19 mouse cellular contexts compared by ENCODE assay signal in genomic region chr5:129190077-129190476, GRCm38 (mm10).
A peak's percentile ranks its signal among the peaks of the same experiment; 100 is the strongest.
DNase-seq lines count a peak whose midpoint lies in the region; ATAC-seq and TF ChIP-seq lines count a peak whose summit lies in the region.
"Had no signal": no experiment of that assay in that cellular context is flagged by ENCODE, and none has a peak within 500 bp of the region (broad histone marks: within the 10 kb centered on the region; RNA-seq: fewer than 3 reads in every experiment).

No protein-coding gene starts in this region.

- H3K9ac ChIP-seq in lung, postnatal 0 days (replicated peaks; ENCODE audit: low read depth), result no peak overlapping the region
- no peak overlapping the region for H3K9ac ChIP-seq in embryonic facial prominence, embryonic 13.5 days
- H3K9ac ChIP-seq: heart, embryonic 12.5 days; liver, embryonic 12.5 days; midbrain, embryonic 12.5 days had no signal

- no peaks in the 10 kb centered on the region for H3K36me3 ChIP-seq in lung, postnatal 0 days (ENCODE audit: insufficient read depth, low read length)
- no peaks in the 10 kb centered on the region for H3K36me3 ChIP-seq in C2C12 (ENCODE audit: control insufficient read depth, insufficient read depth)
- no peaks in the 10 kb centered on the region for H3K36me3 ChIP-seq in embryonic facial prominence, embryonic 13.5 days
- H3K36me3 ChIP-seq: heart, embryonic 12.5 days; liver, embryonic 12.5 days; midbrain, embryonic 12.5 days had no signal

- H3K27ac ChIP-seq in lung, postnatal 0 days (ENCODE audit: low read length), result no peak overlapping the region
- H3K27ac ChIP-seq in embryonic facial prominence, embryonic 13.5 days, result no peak overlapping the region
- H3K27ac ChIP-seq: liver, embryonic 12.5 days; midbrain, embryonic 12.5 days had no signal

- ATAC-seq in lung, postnatal 0 days, result peak; percentile 32; the same call in 1 of the 2 replicates
- 0 out of 2 replicates have a peak, but pooled peaks have one; percentile 18 for ATAC-seq in embryonic facial prominence, embryonic 13.5 days (ENCODE audit: insufficient number of reproducible peaks, insufficient read depth, low FRiP score, low TSS enrichment, low read depth)
- ATAC-seq: liver, embryonic 12.5 days had no signal

- H3K4me3 ChIP-seq in lung, postnatal 0 days (ENCODE audit: low read depth, low read length), result no peak overlapping the region
- H3K4me3 ChIP-seq in C2C12 (ENCODE audit: insufficient read depth, poor library complexity, severe bottlenecking), result no peak overlapping the region
- H3K4me3 ChIP-seq in embryonic facial prominence, embryonic 13.5 days, result no peak overlapping the region
- H3K4me3 ChIP-seq: heart, embryonic 12.5 days; liver, embryonic 12.5 days; midbrain, embryonic 12.5 days had no signal

- H3K4me1 ChIP-seq in lung, postnatal 0 days (ENCODE audit: insufficient read depth, low read depth, low read length), result no peaks in the 10 kb centered on the region
- H3K4me1 ChIP-seq in embryonic facial prominence, embryonic 13.5 days, result no peaks in the 10 kb centered on the region
- H3K4me1 ChIP-seq: heart, embryonic 12.5 days; liver, embryonic 12.5 days; midbrain, embryonic 12.5 days had no signal

- WGBS in lung, postnatal 0 days, result 69% methylated on average over 7 of the region's 7 CpGs
- 82% methylated on average over 7 of the region's 7 CpGs for WGBS in embryonic facial prominence, embryonic 13.5 days

- H3K79me2 ChIP-seq in C2C12 (ENCODE audit: control insufficient read depth, insufficient read depth), result no peaks in the 10 kb centered on the region

- H3K4me2 ChIP-seq in lung, postnatal 0 days (replicated peaks; ENCODE audit: low read depth, low read length), result no peak overlapping the region
- H3K4me2 ChIP-seq in embryonic facial prominence, embryonic 13.5 days, result no peak overlapping the region
- H3K4me2 ChIP-seq: heart, embryonic 12.5 days; liver, embryonic 12.5 days; midbrain, embryonic 12.5 days had no signal

- peak; percentile 22 for DNase-seq in adrenal gland, adult 2 months
- DNase-seq in adrenal gland, adult 8-10 months, result no peak
- peak; percentile 21 for DNase-seq in lung, postnatal 0 days (ENCODE audit: low spot score)
- no peak for DNase-seq in lung, postnatal 10 days
- DNase-seq in thymus, postnatal 10 days (ENCODE audit: low spot score in 2 of 2), result no peak
- no peak for DNase-seq in thymus, adult 18-20 months
- DNase-seq: adrenal gland, postnatal 25 days; cerebellum, adult 9-11 months; heart, postnatal 4 days; kidney, adult 2 months; kidney, postnatal 4 days; lung, postnatal 14 days; right cerebral cortex, postnatal 4 days; thymus, adult 2 months had no signal

- no peaks in the 10 kb centered on the region for H3K79me3 ChIP-seq in C2C12 (ENCODE audit: low read depth)

- no peak for TF ChIP-seq CTCF in lung, postnatal 0 days (IDR thresholded peaks at IDR 0.05)
- no peak for TF ChIP-seq CTCF in C2C12 (IDR thresholded peaks at IDR 0.05; ENCODE audit: control insufficient read depth, insufficient read depth, insufficient read length)

- H3K27me3 ChIP-seq in lung, postnatal 0 days (replicated peaks; ENCODE audit: insufficient read depth, low read length), result no peaks in the 10 kb centered on the region
- H3K27me3 ChIP-seq in C2C12 (ENCODE audit: control insufficient read depth, insufficient read depth, insufficient read length), result no peaks in the 10 kb centered on the region
- no peaks in the 10 kb centered on the region for H3K27me3 ChIP-seq in embryonic facial prominence, embryonic 13.5 days
- H3K27me3 ChIP-seq: liver, embryonic 12.5 days; midbrain, embryonic 12.5 days had no signal

- H3K9me3 ChIP-seq in lung, postnatal 0 days (ENCODE audit: low read length), result no peaks in the 10 kb centered on the region
- no peaks in the 10 kb centered on the region for H3K9me3 ChIP-seq in embryonic facial prominence, embryonic 13.5 days
- H3K9me3 ChIP-seq: heart, embryonic 12.5 days; liver, embryonic 12.5 days; midbrain, embryonic 12.5 days had no signal

- no peak overlapping the region for H3ac ChIP-seq in C2C12 (ENCODE audit: control insufficient read depth, insufficient read length, low read depth)

- TF ChIP-seq EP300 in lung, postnatal 0 days (IDR thresholded peaks at IDR 0.05), result no peak

TF ChIP-seq in C2C12, 6 proteins besides CTCF, POLR2A, EP300 and RAD21:
- TF ChIP-seq FOSL1 (IDR thresholded peaks at IDR 0.05; ENCODE audit: insufficient read depth, low read length, poor library complexity, severe bottlenecking) (peak; percentile 66), CEBPB (IDR thresholded peaks at IDR 0.05; ENCODE audit: low read depth) (no peak), MYOD1 (IDR thresholded peaks at IDR 0.05; ENCODE audit: control insufficient read depth, insufficient read length, low read depth) (no peak), USF1 (IDR thresholded peaks at IDR 0.05; ENCODE audit: low read depth) (no peak), MAX (IDR thresholded peaks at IDR 0.05) (no peak)

Comparison
In these comparisons a context has a peak if more than half of its experiments do, and no peak if none do; other contexts are left out.
1. DNase-seq: peak in adrenal gland, adult 2 months (single experiment) and lung, postnatal 0 days (single experiment); none in adrenal gland, adult 8-10 months (single experiment), lung, postnatal 10 days (single experiment), thymus, postnatal 10 days (0 of 2) and thymus, adult 18-20 months (0 of 2).